Mouse (Mus musculus): ENCODE measurements around the gene Rbm19.
A peak's percentile ranks its signal among the peaks of the same experiment; 100 is the strongest.

The Rbm19 gene

GRCm38 (mm10) chr5:120204316-120204715, 88.1 kb downstream of the Rbm19 start:
- no peak for DNase-seq (ENCODE audit: low spot score in 2 of 2)

- no peak for DNase-seq (ENCODE audit: low spot score in 2 of 2)
Observed at GRCm38 (mm10) chr5:120206313-120206943, 90.2 kb downstream of the Rbm19 start.

- DNase-seq (ENCODE audit: low spot score in 2 of 2): no peak
Observed at GRCm38 (mm10) chr5:120207492-120207891, 91.2 kb downstream of the Rbm19 start.

- no peak for DNase-seq (ENCODE audit: low spot score in 2 of 2)
Observed at GRCm38 (mm10) chr5:120210668-120211067, 94.4 kb downstream of the Rbm19 start.

GRCm38 (mm10) chr5:120211182-120211581, 94.9 kb downstream of the Rbm19 start:
- DNase-seq (ENCODE audit: low spot score in 2 of 2): no peak

- DNase-seq (ENCODE audit: low spot score in 2 of 2): no peak
Observed at GRCm38 (mm10) chr5:120214511-120214910, 98.2 kb downstream of the Rbm19 start.

GRCm38 (mm10) chr5:120221216-120221615, 105.0 kb downstream of the Rbm19 start:
- no peak for DNase-seq (ENCODE audit: low spot score in 2 of 2)

GRCm38 (mm10) chr5:120225383-120225782, 109.1 kb downstream of the Rbm19 start:
- no peak for DNase-seq (ENCODE audit: low spot score in 2 of 2)

- DNase-seq (ENCODE audit: low spot score in 2 of 2): no peak
Observed at GRCm38 (mm10) chr5:120228613-120229409, 112.5 kb downstream of the Rbm19 start.

- DNase-seq (ENCODE audit: low spot score in 2 of 2): peak; percentile 53 to 58
Observed at GRCm38 (mm10) chr5:120231435-120232147, 115.3 kb downstream of the Rbm19 start.

GRCm38 (mm10) chr5:120235147-120235546, 118.9 kb downstream of the Rbm19 start:
- DNase-seq (ENCODE audit: low spot score in 2 of 2): no peak

- DNase-seq (ENCODE audit: low spot score in 2 of 2): peak; percentile 36 to 48
Observed at GRCm38 (mm10) chr5:120235571-120235970, 119.3 kb downstream of the Rbm19 start.

GRCm38 (mm10) chr5:120240071-120240470, 123.8 kb downstream of the Rbm19 start:
- no peak for DNase-seq (ENCODE audit: low spot score in 2 of 2)

GRCm38 (mm10) chr5:120245336-120245735, 129.1 kb downstream of the Rbm19 start:
- DNase-seq (ENCODE audit: low spot score in 2 of 2): no peak
